ENCODE assay signal across 8 mouse cellular contexts in the genomic region with DNA sequence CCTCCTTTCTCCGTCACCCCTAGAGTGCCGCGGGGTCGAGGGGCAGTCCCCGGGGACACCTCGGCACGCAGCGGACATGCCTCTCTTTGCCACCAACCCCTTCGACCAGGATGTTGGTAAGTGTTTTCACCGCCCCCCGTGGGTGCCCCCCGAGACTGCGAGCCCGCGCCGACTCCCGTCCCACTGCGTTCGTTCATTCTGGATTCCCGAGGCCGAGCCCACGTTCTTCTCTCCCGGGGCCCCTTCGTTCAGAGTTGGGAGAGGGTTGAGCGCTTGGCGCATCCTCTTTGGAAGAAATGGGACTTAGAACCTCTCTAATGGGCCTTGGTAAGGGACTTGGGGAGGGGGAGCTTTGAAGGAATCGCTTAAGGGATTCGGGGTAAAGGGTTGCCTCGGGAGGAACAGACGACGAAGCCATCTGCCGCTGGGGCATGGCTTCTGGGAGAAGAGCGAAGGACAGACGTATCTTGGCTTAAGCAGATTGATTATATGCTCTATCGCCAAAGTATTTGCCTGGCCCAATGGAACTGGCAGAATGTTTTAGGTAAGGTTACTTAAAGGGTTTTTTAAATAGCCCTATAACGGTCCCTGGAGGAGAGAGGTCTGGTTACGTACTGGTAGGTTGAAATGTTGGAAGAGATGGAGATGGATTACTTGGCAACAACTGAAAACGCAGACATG. TPM values are rescaled to one million over a fixed set of nuclear protein-coding genes. Genes with fewer than 3 reads are reported as not detected.
A peak's percentile ranks its signal among the peaks of the same experiment; 100 is the strongest.
DNase-seq lines count a peak whose midpoint lies in the region; ATAC-seq and TF ChIP-seq lines count a peak whose summit lies in the region.

No protein-coding gene starts in this region.

- H3K4me2 ChIP-seq in kidney, embryonic 15.5 days, result peak overlapping the region; percentile 68

- no peak; the same call in 1 of the 2 replicates for ATAC-seq in kidney, embryonic 15.5 days (replicated peaks; ENCODE audit: low FRiP score)

- peak overlapping the region; percentile 92 for H3K9ac ChIP-seq in kidney, embryonic 15.5 days

- no peak for TF ChIP-seq CTCF in bone marrow, adult 2 months (IDR thresholded peaks at IDR 0.05; ENCODE audit: control insufficient read depth, insufficient read depth, low read length)

- H3K4me1 ChIP-seq in kidney, embryonic 15.5 days, result peaks cover 23% of the 10 kb centered on the region
- H3K4me1 ChIP-seq in bone marrow, adult 2 months (ENCODE audit: control insufficient read depth, insufficient read depth, low read length), result no peaks in the 10 kb centered on the region; the same call in 1 of the 2 replicates
- H3K4me1 ChIP-seq in hindbrain, embryonic 10.5 days (replicated peaks), result peaks cover 24% of the 10 kb centered on the region

- TF ChIP-seq POLR2A in bone marrow, adult 2 months (IDR thresholded peaks at IDR 0.05; ENCODE audit: borderline replicate concordance, control insufficient read depth, low read depth, low read length), result no peak

- peak overlapping the region; percentile 97 for H3K27ac ChIP-seq in kidney, embryonic 15.5 days
- H3K27ac ChIP-seq in bone marrow, adult 2 months (ENCODE audit: control insufficient read depth, insufficient read depth, low read depth, low read length, poor library complexity), result peak overlapping the region; percentile 99
- H3K27ac ChIP-seq in hindbrain, embryonic 10.5 days, result peak overlapping the region; percentile 100
- peak overlapping the region; percentile 94 for H3K27ac ChIP-seq in macrophage

- peaks cover 47% of the 10 kb centered on the region for H3K79me2 ChIP-seq in macrophage (ENCODE audit: inconsistent target)

- under 1% methylated on average over 38 of the region's 38 CpGs for WGBS in kidney, embryonic 15.5 days
- WGBS in bone marrow, adult 2 months, result under 1% methylated on average over 38 of the region's 38 CpGs
- under 1% methylated on average over 38 of the region's 38 CpGs for WGBS in hindbrain, embryonic 10.5 days
- 1% methylated on average over 36 of the region's 38 CpGs for WGBS in macrophage (ENCODE audit: missing documents)

- no peaks in the 10 kb centered on the region for H3K36me3 ChIP-seq in kidney, embryonic 15.5 days
- H3K36me3 ChIP-seq in hindbrain, embryonic 10.5 days, result no peaks in the 10 kb centered on the region
- H3K36me3 ChIP-seq in macrophage (ENCODE audit: inconsistent target), result no peaks in the 10 kb centered on the region

- H3K27me3 ChIP-seq in kidney, embryonic 15.5 days, result no peaks in the 10 kb centered on the region
- no peaks in the 10 kb centered on the region for H3K27me3 ChIP-seq in hindbrain, embryonic 10.5 days (ENCODE audit: insufficient read depth, poor library complexity, severe bottlenecking)

- H3K4me3 ChIP-seq in kidney, embryonic 15.5 days (replicated peaks), result peak overlapping the region; percentile 89
- H3K4me3 ChIP-seq in bone marrow, adult 2 months (replicated peaks; ENCODE audit: control insufficient read depth, low read depth, low read length), result peak overlapping the region; percentile 98
- H3K4me3 ChIP-seq in hindbrain, embryonic 10.5 days, result peak overlapping the region; percentile 87
- peak overlapping the region; percentile 93 for H3K4me3 ChIP-seq in macrophage (ENCODE audit: inconsistent target)

- intact Hi-C loops in left cerebral cortex, postnatal 4 days (cut with DNase I), result no loop called here

- DNase-seq in kidney, adult 18-20 months, result no peak
- DNase-seq in hindbrain, embryonic 10.5 days (ENCODE audit: low spot score), result no peak
- no peak for DNase-seq in Muller cell, postnatal 12 days (ENCODE audit: inconsistent ontology term)
- DNase-seq in left cerebral cortex, postnatal 4 days, result no peak
- DNase-seq in frontal cortex, postnatal 25 days (ENCODE audit: low spot score in 2 of 2), result no peak

- H3K9me3 ChIP-seq in kidney, embryonic 15.5 days (replicated peaks), result no peaks in the 10 kb centered on the region
- H3K9me3 ChIP-seq in hindbrain, embryonic 10.5 days, result no peaks in the 10 kb centered on the region

RNA-seq across cellular contexts. Expression of a gene that starts 0.5 kb away (rescaled TPM):
- 65.0 and 67.0 TPM in 2 replicates for polyA plus RNA-seq in kidney, embryonic 15.5 days (2015; fragmentation: Nextera tagmentation; extraction: Ambion mirVana)
- polyA plus RNA-seq in bone marrow, adult 2 months (2011; ENCODE audit: insufficient read depth, insufficient read length, low replicate concordance, missing spikeins), result 6.2 and 18.2 TPM in 2 replicates
- polyA plus RNA-seq in hindbrain, embryonic 10.5 days (2016; fragmentation: Nextera tagmentation; extraction: Ambion mirVana), result 81.1 and 86.6 TPM in 2 replicates
- total RNA-seq in macrophage (2018; cell fraction: chromatin; rRNA removed), result 100 to 1,000 TPM in 21 of 26 experiments, 10 to 100 TPM in 5; 43.1 to 166 (median 123) TPM
- total RNA-seq in macrophage (2018; cell fraction: cytosol; rRNA removed), result 10 to 100 TPM in 25 of 26 experiments, 1 to 10 TPM in 1; 10.0 to 24.4 (median 19.0) TPM
- total RNA-seq in macrophage (2018; cell fraction: nucleus; rRNA removed), result 10 to 100 TPM; 17.5 to 83.6 (median 53.7) TPM
- 13.5 to 22.9 TPM (median 17.2 TPM) in 3 replicates for polyA plus RNA-seq in macrophage (2018)
- total RNA-seq in left cerebral cortex, postnatal 4 days (2021), result 100 to 1,000 TPM; 103 to 105 TPM

RNA-seq across cellular contexts. Expression of a gene that starts 18.4 kb away (rescaled TPM):
- polyA plus RNA-seq in kidney, embryonic 15.5 days (2015; fragmentation: Nextera tagmentation; extraction: Ambion mirVana), result 59.6 and 60.1 TPM in 2 replicates
- 9.6 and 36.4 TPM in 2 replicates for polyA plus RNA-seq in bone marrow, adult 2 months (2011; ENCODE audit: insufficient read depth, insufficient read length, low replicate concordance, missing spikeins)
- 52.5 and 53.9 TPM in 2 replicates for polyA plus RNA-seq in hindbrain, embryonic 10.5 days (2016; fragmentation: Nextera tagmentation; extraction: Ambion mirVana)
- total RNA-seq in macrophage (2018; cell fraction: chromatin; rRNA removed), result 1 to 10 TPM in 7 of 26 experiments, under 1 TPM in 2, not detected in 17; 0.81 to 3.5 (median 1.2) TPM
- 1 to 10 TPM; 2.0 to 7.0 (median 4.3) TPM for total RNA-seq in macrophage (2018; cell fraction: cytosol; rRNA removed)
- 1 to 10 TPM in 13 of 26 experiments, under 1 TPM in 7, not detected in 6; 0.75 to 7.7 (median 1.3) TPM for total RNA-seq in macrophage (2018; cell fraction: nucleus; rRNA removed)
- polyA plus RNA-seq in macrophage (2018), result 2.9 to 14.4 TPM (median 5.1 TPM) in 3 replicates
- 10 to 100 TPM; 31.4 to 32.8 TPM for total RNA-seq in left cerebral cortex, postnatal 4 days (2021)
